Comparison of ENCODE assay signal across 7 mouse cellular contexts in the genomic region with DNA sequence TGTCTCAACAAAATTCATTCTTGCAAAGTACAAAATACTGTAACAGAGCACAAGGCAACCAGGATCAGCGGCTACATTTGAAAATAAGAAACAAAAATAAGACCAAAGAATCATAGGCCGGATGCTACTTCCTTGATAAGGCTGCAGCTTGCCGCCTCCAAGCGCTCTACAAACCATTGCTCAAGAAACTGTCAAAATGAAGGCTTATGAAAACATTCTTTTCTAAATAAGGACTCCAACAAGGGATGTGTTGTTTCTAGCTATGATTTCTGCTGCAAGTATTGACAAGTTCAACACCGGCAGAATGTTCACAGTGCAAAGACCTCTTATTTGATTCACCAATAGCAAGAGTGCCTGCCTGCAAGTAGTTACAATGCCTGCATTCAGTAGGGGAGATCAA. TPM values are rescaled to one million over a fixed set of nuclear protein-coding genes. Genes with fewer than 3 reads are reported as not detected.
DNase-seq lines count a peak whose midpoint lies in the region; ATAC-seq and TF ChIP-seq lines count a peak whose summit lies in the region.

No protein-coding gene starts in this region.

- TF ChIP-seq POLR2A in testis, adult 2 months (IDR thresholded peaks at IDR 0.05; ENCODE audit: control insufficient read depth, low read depth, low read length): no peak

- no peak for DNase-seq in testis, postnatal 10 days (ENCODE audit: low spot score)
- DNase-seq in kidney, adult 9 months: peak; percentile 38
- DNase-seq in midbrain, postnatal 0 days (ENCODE audit: low spot score): no peak
- DNase-seq in ovary, postnatal 10 days (ENCODE audit: low spot score): no peak
- DNase-seq in right cerebral cortex, adult 18-20 months: no peak

- H3K9me3 ChIP-seq in embryonic facial prominence, embryonic 12.5 days: no peaks in the 10 kb centered on the region
- H3K9me3 ChIP-seq in midbrain, postnatal 0 days (ENCODE audit: low read length): no peaks in the 10 kb centered on the region

- H3K27me3 ChIP-seq in testis, adult 2 months (ENCODE audit: control insufficient read depth, insufficient read depth, low read length): no peaks in the 10 kb centered on the region
- H3K27me3 ChIP-seq in embryonic facial prominence, embryonic 12.5 days: no peaks in the 10 kb centered on the region
- no peaks in the 10 kb centered on the region for H3K27me3 ChIP-seq in midbrain, postnatal 0 days (ENCODE audit: insufficient read depth, low read length)

- WGBS in embryonic facial prominence, embryonic 12.5 days: 54% methylated on average over 5 of the region's 5 CpGs
- WGBS in midbrain, postnatal 0 days: 30% methylated on average over 5 of the region's 5 CpGs

- TF ChIP-seq CTCF in testis, adult 2 months (IDR thresholded peaks at IDR 0.05; ENCODE audit: control insufficient read depth, insufficient read depth, insufficient replicate concordance, low read depth, low read length): no peak
- TF ChIP-seq CTCF in midbrain, postnatal 0 days (IDR thresholded peaks at IDR 0.05): no peak

- peak overlapping the region; percentile 95; the same call in 1 of the 2 replicates for H3K4me3 ChIP-seq in testis, adult 2 months (ENCODE audit: control insufficient read depth, low read depth, low read length)
- H3K4me3 ChIP-seq in embryonic facial prominence, embryonic 12.5 days: peak overlapping the region; percentile 90
- H3K4me3 ChIP-seq in midbrain, postnatal 0 days (ENCODE audit: low read depth, low read length): peak overlapping the region; percentile 93

- H3K4me2 ChIP-seq in embryonic facial prominence, embryonic 12.5 days (replicated peaks): peak overlapping the region; percentile 72
- peak overlapping the region; percentile 71 for H3K4me2 ChIP-seq in midbrain, postnatal 0 days (ENCODE audit: low read depth, low read length, poor library complexity, severe bottlenecking)

- peak overlapping the region; percentile 69; the same call in 1 of the 2 replicates for H3K9ac ChIP-seq in embryonic facial prominence, embryonic 12.5 days
- peak overlapping the region; percentile 96; the same call in 1 of the 2 replicates for H3K9ac ChIP-seq in midbrain, postnatal 0 days (replicated peaks; ENCODE audit: low read length, poor library complexity, severe bottlenecking)

- ATAC-seq in embryonic facial prominence, embryonic 12.5 days (ENCODE audit: insufficient number of reproducible peaks, insufficient read depth, low FRiP score, low TSS enrichment): no peak
- ATAC-seq in midbrain, postnatal 0 days (ENCODE audit: low FRiP score): no peak

- no peak overlapping the region for H3K27ac ChIP-seq in testis, adult 2 months (ENCODE audit: control insufficient read depth, insufficient read depth, low read depth, low read length)
- no peak overlapping the region; the same call in 1 of the 2 replicates for H3K27ac ChIP-seq in embryonic facial prominence, embryonic 12.5 days
- peak overlapping the region; percentile 97; the same call in 1 of the 2 replicates for H3K27ac ChIP-seq in midbrain, postnatal 0 days (ENCODE audit: low read depth, low read length)

- H3K36me3 ChIP-seq in testis, adult 2 months (ENCODE audit: control insufficient read depth, insufficient read depth, low read length): no peaks in the 10 kb centered on the region
- no peaks in the 10 kb centered on the region for H3K36me3 ChIP-seq in embryonic facial prominence, embryonic 12.5 days
- H3K36me3 ChIP-seq in midbrain, postnatal 0 days (ENCODE audit: insufficient read depth, low read length): no peaks in the 10 kb centered on the region

- peaks cover 7% of the 10 kb centered on the region for H3K4me1 ChIP-seq in testis, adult 2 months (ENCODE audit: control insufficient read depth, insufficient read depth, low read length)
- peaks cover 7% of the 10 kb centered on the region for H3K4me1 ChIP-seq in embryonic facial prominence, embryonic 12.5 days
- H3K4me1 ChIP-seq in midbrain, postnatal 0 days (ENCODE audit: insufficient read depth, low read length): no peaks in the 10 kb centered on the region

RNA-seq across cellular contexts. Expression of gene Fryl, which starts 1.8 kb away (rescaled TPM):
- 16.5 and 21.6 TPM in 2 replicates for polyA plus RNA-seq in testis, adult 2 months (2012; rRNA removed)
- 28.6 and 28.7 TPM in 2 replicates for polyA plus RNA-seq in embryonic facial prominence, embryonic 12.5 days (2016; fragmentation: Nextera tagmentation; extraction: Ambion mirVana)
- 52.8 and 66.2 TPM in 2 replicates for total RNA-seq in midbrain, postnatal 0 days (2014; rRNA removed)
- 17.7 and 23.8 TPM in 2 replicates for polyA plus RNA-seq in midbrain, postnatal 0 days (2015; fragmentation: Nextera tagmentation; extraction: Ambion mirVana)

RNA-seq across cellular contexts. Expression of gene Ociad1, which starts 37.9 kb away (rescaled TPM):
- polyA plus RNA-seq in testis, adult 2 months (2012; rRNA removed): 60.4 and 63.7 TPM in 2 replicates
- 207 and 219 TPM in 2 replicates for polyA plus RNA-seq in embryonic facial prominence, embryonic 12.5 days (2016; fragmentation: Nextera tagmentation; extraction: Ambion mirVana)
- total RNA-seq in midbrain, postnatal 0 days (2014; rRNA removed): 188 and 195 TPM in 2 replicates
- polyA plus RNA-seq in midbrain, postnatal 0 days (2015; fragmentation: Nextera tagmentation; extraction: Ambion mirVana): 399 and 409 TPM in 2 replicates
